Mouse (Mus musculus) kidney, embryonic 14.5 days (tissue): ENCODE data around the gene Pard3b. TPM values are rescaled to one million over a fixed set of nuclear protein-coding genes. Genes with fewer than 3 reads are reported as not detected.
"Not testable (repeated sequence)": the region's sequence is repeated elsewhere in the genome, so short reads cannot be mapped to it uniquely, and the experiment has no call there.

Experiments used
- ATAC-seq: fragments of 200-750 bp; cut with Nextera tagmentation; 2 replicates; pipeline ENCODE4 v1.8.0; 2017; ENCODE audit warnings: moderate number of reproducible peaks, mild to moderate bottlenecking, moderate TSS enrichment, moderate library complexity; ENCODE audit not compliant: low FRiP score, low TSS enrichment
- H3K27ac ChIP-seq: fragments of 300-500 bp; sonication (generic); 2 replicates; pipeline ENCODE4 v1.5.1; 2014; ENCODE audit warnings: low read depth, mild to moderate bottlenecking, low read length, moderate library complexity, mixed read lengths
- H3K27me3 ChIP-seq: fragments of 300-500 bp; sonication (generic); 2 replicates; pipeline ENCODE4 v1.6.1; 2014; ENCODE audit warnings: mild to moderate bottlenecking, low read length; ENCODE audit not compliant: control insufficient read depth, insufficient read depth
- H3K36me3 ChIP-seq: fragments of 300-500 bp; sonication (generic); 2 replicates; pipeline ENCODE4 v1.6.1; 2014; ENCODE audit warnings: low read length, mixed read lengths; ENCODE audit not compliant: control insufficient read depth, insufficient read depth
- H3K4me1 ChIP-seq: fragments of 300-500 bp; sonication (generic); 2 replicates; pipeline ENCODE4 v1.6.1; 2014; ENCODE audit warnings: low read length, mixed read lengths; ENCODE audit not compliant: control insufficient read depth, insufficient read depth
- H3K4me2 ChIP-seq: fragments of 300-500 bp; sonication (generic); replicated peaks from 2 replicates; pipeline ENCODE4 v1.6.1; 2014; ENCODE audit warnings: low read depth, mild to moderate bottlenecking, low read length
- H3K4me3 ChIP-seq: fragments of 300-500 bp; sonication (generic); 2 replicates; pipeline ENCODE4 v1.5.1; 2014; ENCODE audit warnings: mild to moderate bottlenecking, low read length
- H3K9ac ChIP-seq: fragments of 300-500 bp; sonication (generic); 2 replicates; pipeline ENCODE4 v1.6.1; 2014; ENCODE audit warnings: low read depth, mild to moderate bottlenecking, low read length, moderate library complexity
- H3K9me3 ChIP-seq: fragments of 300-500 bp; sonication (generic); 2 replicates; pipeline ENCODE4 v1.6.1; 2016; ENCODE audit warnings: low read length; ENCODE audit not compliant: control insufficient read depth
- WGBS: fragments of 180-500 bp; shearing (Covaris S2); extraction: QIAGEN DNeasy Blood & Tissue Kit; methylation state at CpG from one replicate; pipeline ENCODE4 v1.1.7; 2014; 5-methylcytosine and 5-hydroxymethylcytosine counted together
- polyA plus RNA-seq: library from polyadenylated mRNA; unstranded; fragments of >200 nt; fragmentation: Nextera tagmentation; extraction: Ambion mirVana; gene quantifications from 2 replicates; pipeline ENCODE4 v1.2.1, GENCODE M21; 2014

The Pard3b gene
- polyA plus RNA-seq, 1 experiment from 2014 or later: 22.4 TPM

DNA sequence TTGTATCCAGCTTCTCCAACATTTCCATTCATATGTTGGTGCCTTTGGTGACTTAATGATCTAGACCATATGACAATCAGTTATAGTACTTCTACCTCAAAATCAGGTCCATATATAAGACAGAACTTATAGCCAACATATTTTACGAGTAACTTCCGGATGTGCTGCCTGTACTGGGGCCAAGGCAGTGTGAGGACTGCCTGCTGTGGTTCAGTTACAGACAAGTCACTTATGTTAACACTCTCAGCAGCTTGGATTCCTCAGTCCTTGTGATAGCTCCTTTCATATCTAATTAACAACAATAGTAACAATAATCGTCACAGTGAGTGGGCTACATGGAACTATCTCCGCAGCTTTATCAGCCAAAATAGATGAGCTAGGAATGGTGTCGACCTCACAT lies 959.9 kb downstream of the Pard3b start:
- no peak overlapping the region for H3K9ac ChIP-seq
- H3K4me3 ChIP-seq: no peak overlapping the region
- H3K27ac ChIP-seq: no peak overlapping the region
- no peak for ATAC-seq
- H3K9me3 ChIP-seq: no peaks in the 10 kb centered on the region
- 77% methylated on average over 5 of the region's 5 CpGs for WGBS
- H3K4me1 ChIP-seq: no peaks in the 10 kb centered on the region
- no peaks in the 10 kb centered on the region for H3K27me3 ChIP-seq
- no peaks in the 10 kb centered on the region for H3K36me3 ChIP-seq
- H3K4me2 ChIP-seq: no peak overlapping the region

DNA sequence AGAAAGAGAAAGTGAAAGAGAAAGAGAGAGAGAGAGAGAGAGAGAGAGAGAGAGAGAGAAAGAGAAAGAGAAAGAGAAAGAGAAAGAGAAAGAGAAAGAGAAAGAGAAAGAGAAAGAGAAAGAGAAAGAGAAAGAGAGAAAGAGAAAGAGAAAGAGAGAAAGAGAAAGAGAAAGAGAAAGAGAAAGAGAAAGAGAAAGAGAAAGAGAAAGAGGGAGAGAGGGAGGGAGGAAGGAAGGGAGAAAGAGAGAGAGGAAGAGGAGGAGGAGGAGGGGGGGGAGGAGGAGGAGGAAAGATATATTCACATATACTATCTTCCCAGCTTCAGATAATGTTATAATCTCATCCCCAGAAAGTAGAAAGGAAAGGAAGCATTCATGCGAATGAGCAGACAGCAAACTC lies 966.0 kb downstream of the Pard3b start:
- not testable (repeated sequence) for H3K27me3 ChIP-seq, H3K4me1 ChIP-seq, ATAC-seq, H3K9ac ChIP-seq, H3K4me2 ChIP-seq, H3K9me3 ChIP-seq, H3K4me3 ChIP-seq, H3K27ac ChIP-seq, H3K36me3 ChIP-seq
- WGBS: 79% methylated on average over 1 of the region's 1 CpGs

DNA sequence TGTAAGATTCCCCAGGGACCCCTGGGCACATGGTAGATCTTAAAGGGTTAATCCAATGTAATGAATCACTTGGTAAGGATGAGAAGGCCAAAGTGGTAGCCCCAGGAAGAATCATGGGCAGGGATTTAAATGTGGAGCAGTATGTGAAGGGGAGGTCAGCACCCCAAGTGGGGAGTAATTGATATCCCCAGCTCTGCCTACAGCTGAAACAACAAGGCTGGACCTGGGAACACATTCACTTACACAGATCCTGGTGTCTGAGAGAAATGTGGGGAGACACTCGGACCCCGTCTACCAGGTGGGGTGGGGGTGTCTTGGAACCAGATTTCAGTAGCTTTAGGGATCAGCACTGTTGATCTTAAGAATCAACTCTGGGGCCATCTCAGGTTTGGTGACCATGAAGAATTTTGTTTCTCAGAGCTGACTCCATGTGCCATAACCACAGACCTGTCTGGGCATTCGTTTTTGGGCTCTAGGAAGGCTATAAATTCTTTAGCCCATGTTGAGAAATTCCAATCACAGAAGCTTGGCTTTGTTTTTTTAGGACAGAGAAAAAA lies 979.6 kb downstream of the Pard3b start:
- H3K4me3 ChIP-seq: no peak overlapping the region
- H3K36me3 ChIP-seq: no peaks in the 10 kb centered on the region
- H3K27ac ChIP-seq: no peak overlapping the region
- ATAC-seq: peak; percentile 86
- H3K27me3 ChIP-seq: no peaks in the 10 kb centered on the region
- no peak overlapping the region for H3K4me2 ChIP-seq
- no peaks in the 10 kb centered on the region for H3K9me3 ChIP-seq
- H3K4me1 ChIP-seq: 0 out of 2 replicates have a peak, but pooled peaks cover 3% of the 10 kb centered on the region
- 24% methylated on average over 3 of the region's 3 CpGs for WGBS
- no peak overlapping the region for H3K9ac ChIP-seq

DNA sequence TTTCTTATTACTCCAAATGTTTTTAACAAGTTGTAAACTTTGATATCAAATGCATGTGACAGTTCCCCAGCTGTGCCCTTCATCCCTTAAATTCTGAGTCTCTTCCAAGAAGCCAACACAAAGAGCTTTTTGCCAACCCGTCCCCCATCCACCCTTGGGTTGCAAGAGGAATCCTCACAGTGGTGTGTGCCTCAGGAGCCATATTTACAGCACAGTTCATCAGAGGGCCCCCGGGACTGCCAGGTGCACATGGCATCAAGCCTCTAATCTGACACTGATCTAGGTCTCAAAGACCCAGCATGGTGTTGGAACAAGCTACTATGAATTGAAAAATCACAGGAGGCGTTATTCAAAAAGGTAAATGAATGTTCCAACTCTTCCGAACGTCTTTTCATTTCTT lies 980.8 kb downstream of the Pard3b start:
- ATAC-seq: no peak
- Histone ChIP-seq H3K9ac (no peak overlapping the region), H3K27ac (no peak overlapping the region), H3K4me3 (no peak overlapping the region), H3K27me3 (no peaks in the 10 kb centered on the region), H3K4me1 (0 out of 2 replicates have a peak, but pooled peaks cover 3% of the 10 kb centered on the region), H3K36me3 (no peaks in the 10 kb centered on the region), H3K4me2 (no peak overlapping the region), H3K9me3 (no peaks in the 10 kb centered on the region)
- 90% methylated on average over 5 of the region's 5 CpGs for WGBS

DNA sequence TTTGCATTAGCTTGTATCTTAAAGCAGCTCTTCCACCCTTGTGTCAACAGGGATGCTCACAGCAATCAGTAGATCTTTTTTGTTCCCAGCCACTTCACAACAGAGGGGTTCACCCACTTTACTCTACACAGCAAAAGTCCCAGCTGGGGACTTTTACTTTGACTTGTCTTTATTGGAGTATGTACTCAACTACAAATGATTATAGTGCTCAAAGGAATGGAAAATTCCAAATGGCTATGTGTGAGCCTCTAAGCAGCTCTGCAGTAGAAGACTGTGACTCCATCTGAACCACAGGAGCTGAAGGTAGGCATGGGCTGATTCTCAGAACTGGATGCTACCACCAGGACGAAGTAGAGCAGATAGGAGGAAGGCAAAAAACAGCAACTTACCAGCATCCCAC lies 983.8 kb downstream of the Pard3b start:
- Histone ChIP-seq H3K27ac (no peak overlapping the region), H3K36me3 (no peaks in the 10 kb centered on the region), H3K4me1 (0 out of 2 replicates have a peak, but pooled peaks cover 3% of the 10 kb centered on the region), H3K9me3 (no peaks in the 10 kb centered on the region), H3K4me2 (no peak overlapping the region), H3K27me3 (no peaks in the 10 kb centered on the region), H3K9ac (no peak overlapping the region), H3K4me3 (no peak overlapping the region)
- 88% methylated on average over 1 of the region's 1 CpGs for WGBS
- no peak for ATAC-seq

DNA sequence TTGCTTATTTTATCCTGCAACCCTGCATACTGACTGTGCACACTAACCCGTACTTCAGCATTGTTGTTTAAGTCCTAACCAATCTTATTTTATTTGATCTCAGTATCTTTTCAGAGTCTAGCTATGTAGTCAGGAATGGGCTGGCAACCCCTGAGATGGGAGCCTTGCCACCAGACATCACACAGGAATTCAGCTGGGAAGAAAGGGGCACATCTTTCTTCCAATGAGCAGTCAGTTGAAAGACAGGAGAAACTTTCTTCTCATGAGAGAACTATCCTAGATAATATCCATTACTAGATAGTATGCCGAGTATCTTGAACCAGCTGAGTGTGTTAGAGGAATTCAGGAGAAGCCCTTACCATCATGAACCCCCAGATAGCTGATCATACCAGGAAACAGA lies 985.5 kb downstream of the Pard3b start:
- Histone ChIP-seq H3K9me3 (no peaks in the 10 kb centered on the region), H3K4me3 (no peak overlapping the region), H3K36me3 (no peaks in the 10 kb centered on the region), H3K9ac (no peak overlapping the region), H3K27me3 (no peaks in the 10 kb centered on the region), H3K27ac (no peak overlapping the region), H3K4me2 (no peak overlapping the region), H3K4me1 (no peaks in the 10 kb centered on the region)
- WGBS: 84% methylated on average over 2 of the region's 2 CpGs
- no peak for ATAC-seq

DNA sequence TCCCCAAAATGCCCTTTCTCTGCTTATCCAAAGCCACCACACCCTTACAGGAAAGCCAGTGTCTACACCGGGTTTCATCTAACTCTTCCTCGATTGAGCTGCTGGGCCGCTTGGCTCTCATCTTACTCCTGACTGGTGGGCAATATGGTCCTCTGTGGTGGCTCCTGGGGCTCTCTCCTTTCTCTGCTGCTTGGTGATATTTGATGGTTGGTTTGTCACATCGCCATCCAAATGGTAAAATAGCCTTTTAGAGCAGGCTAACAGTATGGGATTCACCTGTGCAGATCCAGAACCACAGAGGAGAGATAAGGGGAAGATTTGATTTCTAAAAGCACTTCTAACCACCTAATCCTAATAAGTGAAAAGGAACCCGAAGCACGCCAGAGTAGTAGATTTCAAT lies 986.2 kb downstream of the Pard3b start:
- no peak overlapping the region for H3K9ac ChIP-seq
- no peaks in the 10 kb centered on the region for H3K9me3 ChIP-seq
- no peaks in the 10 kb centered on the region for H3K4me1 ChIP-seq
- no peaks in the 10 kb centered on the region for H3K27me3 ChIP-seq
- H3K27ac ChIP-seq: no peak overlapping the region
- no peaks in the 10 kb centered on the region for H3K36me3 ChIP-seq
- no peak for ATAC-seq
- WGBS: 75% methylated on average over 6 of the region's 6 CpGs
- H3K4me2 ChIP-seq: no peak overlapping the region
- H3K4me3 ChIP-seq: no peak overlapping the region

DNA sequence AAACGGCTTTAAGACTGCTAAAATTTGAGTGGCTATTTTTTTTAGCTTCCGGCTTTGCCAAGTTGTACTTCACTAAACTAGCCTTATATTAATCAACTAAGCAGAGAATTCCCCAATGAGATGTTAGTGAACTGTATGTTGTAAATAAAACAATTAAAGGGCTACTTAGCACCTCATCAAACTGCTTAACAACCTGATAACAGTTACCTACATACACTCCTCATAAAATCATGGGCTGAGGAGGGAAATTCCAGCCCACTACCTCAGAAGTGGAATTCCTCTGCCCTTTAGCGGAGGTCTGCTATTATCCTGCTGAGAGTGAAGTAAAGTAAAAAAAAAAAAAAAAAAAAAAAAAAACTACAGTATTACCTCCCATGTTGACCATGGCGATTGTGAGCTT lies 986.7 kb downstream of the Pard3b start:
- H3K4me3 ChIP-seq: no peak overlapping the region
- no peak for ATAC-seq
- no peak overlapping the region for H3K4me2 ChIP-seq
- H3K4me1 ChIP-seq: no peaks in the 10 kb centered on the region
- 51% methylated on average over 4 of the region's 4 CpGs for WGBS
- no peaks in the 10 kb centered on the region for H3K36me3 ChIP-seq
- no peak overlapping the region for H3K9ac ChIP-seq
- no peaks in the 10 kb centered on the region for H3K27me3 ChIP-seq
- H3K27ac ChIP-seq: no peak overlapping the region
- H3K9me3 ChIP-seq: no peaks in the 10 kb centered on the region

DNA sequence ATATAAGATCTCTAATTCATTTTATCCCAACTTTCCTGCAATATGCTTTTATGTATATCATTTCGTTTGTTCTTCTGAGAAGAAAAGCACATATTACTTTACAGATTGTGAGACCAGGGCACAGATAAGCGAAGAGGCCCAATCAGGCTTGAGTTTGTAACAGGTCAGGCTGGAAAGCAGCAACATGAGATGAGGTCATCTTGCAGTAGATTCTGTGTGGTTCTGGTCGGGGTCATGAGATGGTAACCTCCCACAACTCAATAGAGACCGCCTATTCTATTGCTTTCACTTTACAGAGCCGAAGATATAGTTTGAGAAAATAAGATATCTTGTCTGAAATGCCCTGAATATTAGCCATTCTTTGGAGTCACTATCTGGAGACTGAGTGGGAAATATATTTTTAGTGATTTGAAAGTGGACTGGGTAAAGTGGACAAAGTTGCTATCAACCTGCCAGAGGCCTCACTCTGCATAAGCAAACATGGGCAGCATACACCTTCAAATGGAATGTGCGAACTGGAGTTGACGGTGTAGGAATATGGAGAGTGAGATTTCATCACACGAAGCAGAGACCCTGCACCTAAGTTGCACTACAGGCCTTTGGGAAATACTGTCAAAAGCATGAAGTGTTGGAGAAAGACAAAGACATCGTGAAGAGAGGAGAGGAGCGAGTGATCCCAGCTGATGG lies 987.3 kb downstream of the Pard3b start:
- ATAC-seq: no peak
- Histone ChIP-seq H3K9me3 (no peaks in the 10 kb centered on the region), H3K27ac (no peak overlapping the region), H3K4me2 (no peak overlapping the region), H3K36me3 (no peaks in the 10 kb centered on the region), H3K9ac (no peak overlapping the region), H3K4me3 (no peak overlapping the region), H3K27me3 (no peaks in the 10 kb centered on the region), H3K4me1 (no peaks in the 10 kb centered on the region)
- 85% methylated on average over 10 of the region's 10 CpGs for WGBS
